Mouse (Mus musculus) embryonic facial prominence, embryonic 10.5 days (tissue): Measurements from ENCODE around the gene Slc4a4. TPM values are rescaled to one million over a fixed set of nuclear protein-coding genes. Genes with fewer than 3 reads are reported as not detected.
A peak's percentile ranks its signal among the peaks of the same experiment; 100 is the strongest.
"Not testable (repeated sequence)": the region's sequence is repeated elsewhere in the genome, so short reads cannot be mapped to it uniquely, and the experiment has no call there.

Experiments used
- DNase-seq: peaks from one replicate; pipeline ENCODE4 v3.0.0-alpha.2; 2017; ENCODE audit warnings: low spot score
- H3K27ac ChIP-seq: fragments of 300-500 bp; sonication (generic); replicated peaks from 2 replicates; pipeline ENCODE4 v1.5.1; 2016; ENCODE audit warnings: mild to moderate bottlenecking
- H3K27me3 ChIP-seq: fragments of 300-500 bp; sonication (generic); replicated peaks from 2 replicates; pipeline ENCODE4 v1.6.1; 2016; ENCODE audit warnings: low read depth, mild to moderate bottlenecking; ENCODE audit not compliant: poor library complexity, severe bottlenecking
- H3K36me3 ChIP-seq: fragments of 300-500 bp; sonication (generic); replicated peaks from 2 replicates; pipeline ENCODE4 v1.6.1; 2016; ENCODE audit warnings: mild to moderate bottlenecking, moderate library complexity
- H3K4me1 ChIP-seq: fragments of 300-500 bp; sonication (generic); 2 replicates; pipeline ENCODE4 v1.6.1; 2016
- H3K4me3 ChIP-seq: fragments of 300-500 bp; sonication (generic); 2 replicates; pipeline ENCODE4 v1.5.1; 2016; ENCODE audit warnings: mild to moderate bottlenecking, moderate library complexity
- H3K9me3 ChIP-seq: fragments of 300-500 bp; sonication (generic); 2 replicates; pipeline ENCODE4 v1.6.1; 2016; ENCODE audit warnings: mild to moderate bottlenecking
- WGBS: fragments of 180-500 bp; shearing (Covaris S2); methylation state at CpG from one replicate; pipeline ENCODE4 v1.1.7; 2016; 5-methylcytosine and 5-hydroxymethylcytosine counted together
- polyA plus RNA-seq: library from polyadenylated mRNA; unstranded; fragments of >200 nt; fragmentation: Nextera tagmentation; extraction: Ambion mirVana; gene quantifications from 2 replicates; pipeline ENCODE4 v1.2.1, GENCODE M21; 2016

Slc4a4 gene
- polyA plus RNA-seq, 1 experiment from 2014 or later: 1.7 TPM

- no peak overlapping the region for H3K27ac ChIP-seq
- H3K36me3 ChIP-seq: no peaks in the 10 kb centered on the region
- no peaks in the 10 kb centered on the region for H3K9me3 ChIP-seq
- H3K4me1 ChIP-seq: peaks cover 16% of the 10 kb centered on the region
- no peak for DNase-seq
- 84% methylated on average over 7 of the region's 7 CpGs for WGBS
- no peak overlapping the region for H3K4me3 ChIP-seq
- H3K27me3 ChIP-seq: no peaks in the 10 kb centered on the region
These were observed 85.7 kb downstream of the Slc4a4 start for GRCm38 (mm10) chr5:88972277-88972676.

GRCm38 (mm10) chr5:88973130-88973529 is 86.5 kb downstream of the Slc4a4 start:
- Histone ChIP-seq H3K27ac (no peak overlapping the region), H3K27me3 (no peaks in the 10 kb centered on the region), H3K9me3 (no peaks in the 10 kb centered on the region), H3K4me3 (no peak overlapping the region), H3K4me1 (peaks cover 16% of the 10 kb centered on the region), H3K36me3 (no peaks in the 10 kb centered on the region)
- 89% methylated on average over 1 of the region's 1 CpGs for WGBS
- no peak for DNase-seq

DNA sequence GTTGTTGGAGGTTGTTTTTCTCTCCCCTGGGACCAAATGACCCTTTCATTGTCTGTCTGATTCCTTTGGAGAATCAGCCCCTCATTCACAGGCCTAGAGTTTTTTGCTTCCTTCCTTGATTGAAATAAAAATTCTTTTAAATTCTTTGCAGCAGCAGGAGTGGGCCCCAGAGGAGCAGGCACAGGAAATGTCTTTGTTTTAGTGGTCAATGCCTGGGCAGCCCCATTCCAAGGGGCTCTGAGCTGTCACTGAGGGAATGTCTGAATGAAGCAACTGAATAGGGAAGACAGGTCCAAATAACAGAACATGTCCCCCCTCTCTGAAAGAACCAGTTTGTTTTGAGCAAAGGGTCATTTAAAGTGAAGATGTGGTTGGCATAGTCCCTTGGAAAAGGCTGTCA is 89.1 kb downstream of the Slc4a4 start:
- Histone ChIP-seq H3K27ac (no peak overlapping the region), H3K4me1 (peaks cover 4% of the 10 kb centered on the region; the same call in 1 of the 2 replicates), H3K9me3 (no peaks in the 10 kb centered on the region), H3K36me3 (no peaks in the 10 kb centered on the region), H3K4me3 (no peak overlapping the region), H3K27me3 (no peaks in the 10 kb centered on the region)
- no peak for DNase-seq

- Histone ChIP-seq H3K4me1 (peaks cover 4% of the 10 kb centered on the region; the same call in 1 of the 2 replicates), H3K36me3 (no peaks in the 10 kb centered on the region), H3K27ac (0 out of 2 replicates have a peak overlapping the region, but pooled peaks have one; percentile 1), H3K4me3 (no peak overlapping the region), H3K9me3 (no peaks in the 10 kb centered on the region), H3K27me3 (no peaks in the 10 kb centered on the region)
- 73% methylated on average over 3 of the region's 3 CpGs for WGBS
- DNase-seq: no peak
These were observed 89.8 kb downstream of the Slc4a4 start for GRCm38 (mm10) chr5:88976428-88976827.

DNA sequence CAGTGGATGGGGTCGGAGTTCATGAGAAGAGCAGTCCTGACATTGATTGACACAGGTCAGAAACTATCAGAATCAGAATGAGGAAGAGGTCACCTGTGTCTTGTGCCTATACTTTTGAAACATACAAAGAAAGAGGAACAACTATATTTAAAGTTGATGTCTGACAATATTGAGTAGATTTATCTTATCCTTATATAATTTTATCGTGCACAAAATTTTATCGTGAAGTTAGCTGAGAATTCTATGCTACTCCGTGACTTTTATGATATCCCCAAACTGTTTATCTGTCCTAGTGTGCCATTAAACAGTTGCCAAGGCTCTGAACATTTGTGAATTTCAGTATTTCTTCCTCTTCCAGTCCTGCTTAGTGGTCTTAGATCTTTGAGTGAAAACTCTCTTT is 94.1 kb downstream of the Slc4a4 start:
- Histone ChIP-seq H3K9me3 (no peaks in the 10 kb centered on the region), H3K4me1 (peaks cover 3% of the 10 kb centered on the region; the same call in 1 of the 2 replicates), H3K4me3 (no peak overlapping the region), H3K36me3 (no peaks in the 10 kb centered on the region), H3K27ac (no peak overlapping the region), H3K27me3 (no peaks in the 10 kb centered on the region)
- DNase-seq: no peak
- 94% methylated on average over 4 of the region's 4 CpGs for WGBS

- Histone ChIP-seq H3K4me1 (0 out of 2 replicates have a peak, but pooled peaks cover 2% of the 10 kb centered on the region), H3K4me3 (no peak overlapping the region), H3K27ac (no peak overlapping the region), H3K36me3 (no peaks in the 10 kb centered on the region), H3K9me3 (no peaks in the 10 kb centered on the region), H3K27me3 (no peaks in the 10 kb centered on the region)
- 64% methylated on average over 8 of the region's 8 CpGs for WGBS
- DNase-seq: no peak
These were observed 94.8 kb downstream of the Slc4a4 start for GRCm38 (mm10) chr5:88981243-88982014.

DNA sequence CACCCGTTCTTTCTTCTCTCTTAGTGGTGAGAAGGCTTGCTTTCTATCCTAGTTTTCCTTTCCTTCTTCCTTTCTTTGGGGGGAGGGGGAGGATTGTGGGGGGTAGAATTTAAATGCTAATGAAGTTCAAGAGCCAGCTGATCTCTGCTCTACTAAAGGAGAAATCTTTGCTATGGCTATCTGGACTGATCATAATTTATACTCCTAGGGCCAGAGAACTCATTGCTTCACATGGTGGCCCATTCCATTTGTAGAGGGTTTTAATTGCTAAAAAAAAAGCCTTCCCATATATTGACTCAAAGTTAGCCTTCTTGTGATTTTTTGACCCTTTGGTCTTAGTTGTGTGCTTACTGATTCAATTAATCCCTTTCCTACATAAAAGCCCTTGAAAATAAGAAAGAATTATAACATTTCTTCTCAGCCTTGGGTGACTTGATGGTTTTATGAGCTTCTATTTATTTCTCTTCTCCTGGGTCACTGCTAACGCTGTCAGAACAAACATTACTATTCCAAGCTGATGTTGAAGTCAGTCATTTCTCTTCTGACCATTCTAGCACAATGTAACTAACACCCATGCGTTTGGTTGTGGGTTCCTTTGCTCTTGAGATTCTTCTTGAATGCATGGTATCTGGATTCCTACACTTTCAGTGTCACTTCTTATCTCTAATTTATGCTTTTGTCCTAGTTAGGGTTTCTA is 95.6 kb downstream of the Slc4a4 start:
- Histone ChIP-seq H3K36me3 (no peaks in the 10 kb centered on the region), H3K4me3 (no peak overlapping the region), H3K27ac (no peak overlapping the region), H3K9me3 (no peaks in the 10 kb centered on the region), H3K27me3 (no peaks in the 10 kb centered on the region), H3K4me1 (0 out of 2 replicates have a peak, but pooled peaks cover 2% of the 10 kb centered on the region)
- WGBS: 77% methylated on average over 3 of the region's 3 CpGs
- no peak for DNase-seq

- 0 out of 2 replicates have a peak, but pooled peaks cover 2% of the 10 kb centered on the region for H3K4me1 ChIP-seq
- DNase-seq: no peak
- H3K9me3 ChIP-seq: no peaks in the 10 kb centered on the region
- 96% methylated on average over 2 of the region's 2 CpGs for WGBS
- no peak overlapping the region for H3K4me3 ChIP-seq
- no peak overlapping the region for H3K27ac ChIP-seq
- H3K27me3 ChIP-seq: no peaks in the 10 kb centered on the region
- H3K36me3 ChIP-seq: no peaks in the 10 kb centered on the region
These were observed 96.6 kb downstream of the Slc4a4 start for GRCm38 (mm10) chr5:88983170-88983569.

DNA sequence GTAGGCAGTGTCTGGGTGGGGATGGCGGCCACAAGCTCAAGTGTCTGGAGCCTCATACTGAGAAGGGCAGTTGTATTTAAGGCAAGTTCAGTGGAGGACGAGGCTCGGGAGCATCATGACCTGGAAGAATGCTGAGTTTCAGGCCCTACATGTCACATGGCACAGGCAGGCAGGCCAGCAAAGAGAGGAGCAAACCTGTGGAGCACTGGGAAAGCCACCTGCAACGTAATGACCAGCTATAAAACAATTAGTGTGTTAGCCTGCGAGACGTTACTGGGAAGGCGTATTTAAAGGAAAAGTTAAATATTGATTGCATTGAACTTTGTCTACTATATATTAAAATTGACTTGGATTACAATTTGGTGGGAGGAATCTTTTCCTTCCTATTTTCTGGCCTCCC is 97.0 kb downstream of the Slc4a4 start:
- no peak for DNase-seq
- no peak overlapping the region for H3K27ac ChIP-seq
- 0 out of 2 replicates have a peak, but pooled peaks cover 2% of the 10 kb centered on the region for H3K4me1 ChIP-seq
- no peak overlapping the region for H3K4me3 ChIP-seq
- no peaks in the 10 kb centered on the region for H3K36me3 ChIP-seq
- no peaks in the 10 kb centered on the region for H3K9me3 ChIP-seq
- WGBS: 88% methylated on average over 7 of the region's 7 CpGs
- H3K27me3 ChIP-seq: no peaks in the 10 kb centered on the region

DNA sequence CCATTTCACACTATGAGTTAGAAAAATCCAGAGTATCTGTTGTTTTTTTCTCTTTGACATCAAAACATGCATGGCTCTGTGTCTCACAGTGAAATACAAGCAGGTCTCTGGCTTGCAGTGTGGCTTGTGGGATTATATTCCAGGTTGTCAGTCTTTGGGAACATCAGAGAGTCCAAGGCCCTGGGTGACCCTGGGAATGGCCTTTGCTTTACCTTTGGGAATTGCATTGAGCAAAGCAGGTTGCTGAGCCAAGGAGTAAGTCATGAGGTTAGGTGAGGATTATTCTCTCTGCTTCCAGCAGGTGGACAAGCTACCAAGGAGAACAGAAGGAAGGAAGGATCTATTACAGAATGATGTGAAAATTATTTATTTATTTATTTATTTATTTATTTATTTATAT is 102.4 kb downstream of the Slc4a4 start:
- Histone ChIP-seq H3K4me1 (no peaks in the 10 kb centered on the region), H3K9me3 (no peaks in the 10 kb centered on the region), H3K4me3 (no peak overlapping the region), H3K27ac (no peak overlapping the region), H3K27me3 (no peaks in the 10 kb centered on the region), H3K36me3 (no peaks in the 10 kb centered on the region)
- DNase-seq: no peak

DNA sequence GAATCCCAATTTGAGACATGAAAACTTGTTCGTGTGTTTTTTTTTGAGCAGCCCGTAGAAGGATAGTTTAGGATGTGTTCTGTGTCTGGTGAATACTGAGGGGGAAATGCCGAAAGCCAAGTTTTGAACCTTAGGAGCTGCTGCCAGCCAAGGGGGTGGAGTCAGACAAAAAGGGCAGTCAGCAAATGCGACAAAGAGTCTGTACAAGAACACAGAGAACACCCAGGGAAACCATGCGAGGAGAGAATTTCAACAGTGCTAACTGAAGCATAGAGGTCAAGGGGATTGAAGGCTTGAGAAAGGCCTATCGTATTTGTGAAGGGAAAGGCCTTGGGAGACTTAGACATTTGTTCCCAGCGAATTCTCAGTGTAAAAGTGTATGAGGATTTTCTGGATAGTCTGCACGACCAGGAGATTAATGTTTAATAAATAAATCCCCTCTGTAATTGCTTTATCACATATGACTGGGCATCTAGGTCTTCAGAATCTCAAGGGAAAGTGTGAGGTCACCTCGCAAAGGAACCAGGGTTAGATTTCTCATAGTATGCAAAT is 103.7 kb downstream of the Slc4a4 start:
- Histone ChIP-seq H3K4me1 (no peaks in the 10 kb centered on the region), H3K27me3 (no peaks in the 10 kb centered on the region), H3K36me3 (no peaks in the 10 kb centered on the region), H3K9me3 (no peaks in the 10 kb centered on the region), H3K27ac (no peak overlapping the region), H3K4me3 (no peak overlapping the region)
- no peak for DNase-seq
- WGBS: 81% methylated on average over 9 of the region's 9 CpGs

- not testable (repeated sequence) for H3K36me3 ChIP-seq, H3K27ac ChIP-seq, H3K27me3 ChIP-seq, H3K4me3 ChIP-seq, DNase-seq, H3K9me3 ChIP-seq, H3K4me1 ChIP-seq
- WGBS: 86% methylated on average over 2 of the region's 2 CpGs
These were observed 104.7 kb downstream of the Slc4a4 start for GRCm38 (mm10) chr5:88991309-88991708.

GRCm38 (mm10) chr5:88994533-88994932 is 107.9 kb downstream of the Slc4a4 start:
- no peak for DNase-seq
- Histone ChIP-seq H3K4me3 (no peak overlapping the region), H3K27ac (no peak overlapping the region), H3K9me3 (no peaks in the 10 kb centered on the region), H3K36me3 (no peaks in the 10 kb centered on the region), H3K4me1 (no peaks in the 10 kb centered on the region), H3K27me3 (no peaks in the 10 kb centered on the region)
- 93% methylated on average over 5 of the region's 5 CpGs for WGBS
